In genomic region chr11:115473626-115474275, GRCm38 (mm10) we compare ENCODE assay signal across 1 mouse cellular context.
TF ChIP-seq lines count a peak whose summit lies in the region.

No protein-coding gene starts in this region.

TF ChIP-seq in C2C12, 6 proteins besides CTCF, POLR2A, EP300 and RAD21:
- TF ChIP-seq MYOD1 (IDR thresholded peaks at IDR 0.05; ENCODE audit: control insufficient read depth, insufficient read length, low read depth) (no peak), FOSL1 (IDR thresholded peaks at IDR 0.05; ENCODE audit: insufficient read depth, low read length, poor library complexity, severe bottlenecking) (no peak), MAX (IDR thresholded peaks at IDR 0.05) (no peak), MYOG (IDR thresholded peaks at IDR 0.05; ENCODE audit: control insufficient read depth, extremely low read depth, insufficient read length) (no peak), USF1 (IDR thresholded peaks at IDR 0.05; ENCODE audit: low read depth) (no peak), CEBPB (IDR thresholded peaks at IDR 0.05; ENCODE audit: low read depth) (no peak)
